Mouse (Mus musculus) megakaryocyte-erythroid progenitor cell, adult 5 weeks (primary cell): ENCODE results near the gene Olfr1161. TPM values are rescaled to one million over a fixed set of nuclear protein-coding genes. Genes with fewer than 3 reads are reported as not detected.

Experiments
- polyA plus RNA-seq: library from polyadenylated mRNA; stranded (reverse); fragments of >175 nt; gene quantifications from 2 replicates; pipeline ENCODE4 v1.2.3, GENCODE M21; 2012

Olfr1161 gene
- polyA plus RNA-seq, result not detected in 2 replicates

GRCm38 (mm10) chr2:88022474-88022873 lies at the start of gene Olfr1161:
Gene Olfr1161, plus strand, starts transcription at chr2:88022774.

GRCm38 (mm10) chr2:87974563-87974962 lies 48.0 kb upstream of the Olfr1161 start, which contains the start of gene Olfr74:
Gene Olfr74, minus strand, starts transcription at chr2:87974663.

GRCm38 (mm10) chr2:87989813-87990212 lies 32.8 kb upstream of the Olfr1161 start, which contains the start of gene Olfr1158:
Gene Olfr1158, plus strand, starts transcription at chr2:87990113.

GRCm38 (mm10) chr2:88007515-88008318 lies 14.9 kb upstream of the Olfr1161 start, which contains the start of gene Olfr1160:
Gene Olfr1160, minus strand, starts transcription at chr2:88008268.

GRCm38 (mm10) chr2:88037599-88037998 lies 15.0 kb downstream of the Olfr1161 start, which contains the start of gene Olfr73:
Gene Olfr73, minus strand, starts transcription at chr2:88037699.

GRCm38 (mm10) chr2:88051029-88051428 lies 28.5 kb downstream of the Olfr1161 start, which contains the start of gene Olfr1162:
Gene Olfr1162, minus strand, starts transcription at chr2:88051129.

GRCm38 (mm10) chr2:88071730-88072129 lies 49.2 kb downstream of the Olfr1161 start, which contains the start of gene Olfr1163:
Gene Olfr1163, minus strand, starts transcription at chr2:88071830.

Other genes starting within 250 kb of the Olfr1161 start
- not detected in 2 replicates for gene Olfr152, start 243.3 kb upstream of the Olfr1161 start, polyA plus RNA-seq
- not detected in 2 replicates for gene Olfr1143, start 222.2 kb upstream of the Olfr1161 start, polyA plus RNA-seq
- gene Olfr1145, start 213.0 kb upstream of the Olfr1161 start, polyA plus RNA-seq, result not detected in 2 replicates
- not detected in 2 replicates for gene Olfr1148, start 192.2 kb upstream of the Olfr1161 start, polyA plus RNA-seq
- not detected in 2 replicates for gene Olfr1150-ps1, start 178.8 kb upstream of the Olfr1161 start, polyA plus RNA-seq
- gene Olfr1151, start 166.9 kb upstream of the Olfr1161 start, polyA plus RNA-seq, result not detected in 2 replicates
- 0.01 TPM in 1 of 2 replicates, not detected in the other for gene Olfr1152, start 156.3 kb upstream of the Olfr1161 start, polyA plus RNA-seq
- gene Olfr1153, start 127.8 kb upstream of the Olfr1161 start, polyA plus RNA-seq, result not detected in 2 replicates
- gene Olfr1154, start 117.6 kb upstream of the Olfr1161 start, polyA plus RNA-seq, result not detected in 2 replicates
- gene Olfr1155, start 77.6 kb upstream of the Olfr1161 start, polyA plus RNA-seq, result not detected in 2 replicates
- gene Olfr1156, start 69.7 kb upstream of the Olfr1161 start, polyA plus RNA-seq, result not detected in 2 replicates
- gene Olfr1157, start 54.5 kb upstream of the Olfr1161 start, polyA plus RNA-seq, result not detected in 2 replicates
- not detected in 2 replicates for gene Olfr74, start 48.1 kb upstream of the Olfr1161 start, polyA plus RNA-seq
- gene Olfr1158, start 32.7 kb upstream of the Olfr1161 start, polyA plus RNA-seq, result not detected in 2 replicates
- not detected in 2 replicates for gene Olfr1160, start 14.5 kb upstream of the Olfr1161 start, polyA plus RNA-seq
- gene Olfr73, start 14.9 kb downstream of the Olfr1161 start, polyA plus RNA-seq, result not detected in 2 replicates
- gene Olfr1162, start 28.4 kb downstream of the Olfr1161 start, polyA plus RNA-seq, result not detected in 2 replicates
- gene Olfr1163, start 49.1 kb downstream of the Olfr1161 start, polyA plus RNA-seq, result not detected in 2 replicates
- not detected in 2 replicates for gene Olfr1164, start 71.2 kb downstream of the Olfr1161 start, polyA plus RNA-seq
- gene Olfr1166, start 105.5 kb downstream of the Olfr1161 start, polyA plus RNA-seq, result not detected in 2 replicates
- not detected in 2 replicates for gene Olfr1167, start 132.4 kb downstream of the Olfr1161 start, polyA plus RNA-seq
- not detected in 2 replicates for gene Olfr1168, start 159.1 kb downstream of the Olfr1161 start, polyA plus RNA-seq
- gene Olfr1170, start 205.6 kb downstream of the Olfr1161 start, polyA plus RNA-seq, result not detected in 2 replicates